Mouse (Mus musculus) heart, embryonic 12.5 days (tissue): ENCODE results near the gene Ptprb. TPM values are rescaled to one million over a fixed set of nuclear protein-coding genes. Genes with fewer than 3 reads are reported as not detected.

Experiments used
- ATAC-seq: fragments of 200-750 bp; cut with Nextera tagmentation; 2 replicates; pipeline ENCODE4 v1.8.0; 2017; ENCODE audit warnings: moderate TSS enrichment, moderate library complexity; ENCODE audit not compliant: insufficient number of reproducible peaks, low FRiP score
- H3K27ac ChIP-seq: fragments of 300-500 bp; sonication (generic); 2 replicates; pipeline ENCODE4 v1.5.1; 2016; ENCODE audit warnings: mild to moderate bottlenecking, moderate library complexity; ENCODE audit not compliant: poor library complexity, severe bottlenecking
- H3K27me3 ChIP-seq: fragments of 300-500 bp; sonication (generic); replicated peaks from 2 replicates; pipeline ENCODE4 v1.6.1; 2016; ENCODE audit warnings: mild to moderate bottlenecking, moderate library complexity
- H3K36me3 ChIP-seq: fragments of 300-500 bp; sonication (generic); 2 replicates; pipeline ENCODE4 v1.6.1; 2016; ENCODE audit warnings: mild to moderate bottlenecking, moderate library complexity
- H3K4me1 ChIP-seq: fragments of 300-500 bp; sonication (generic); replicated peaks from 2 replicates; pipeline ENCODE4 v1.6.1; 2016; ENCODE audit warnings: mild to moderate bottlenecking
- H3K4me2 ChIP-seq: fragments of 300-500 bp; sonication (generic); 2 replicates; pipeline ENCODE4 v1.6.1; 2016; ENCODE audit warnings: mild to moderate bottlenecking, moderate library complexity
- H3K4me3 ChIP-seq: fragments of 300-500 bp; sonication (generic); 2 replicates; pipeline ENCODE4 v1.5.1; 2016; ENCODE audit warnings: mild to moderate bottlenecking
- H3K9ac ChIP-seq: fragments of 300-500 bp; sonication (generic); 2 replicates; pipeline ENCODE4 v1.6.1; 2016; ENCODE audit warnings: mild to moderate bottlenecking, moderate library complexity
- H3K9me3 ChIP-seq: fragments of 300-500 bp; sonication (generic); replicated peaks from 2 replicates; pipeline ENCODE4 v1.6.1; 2016; ENCODE audit warnings: mild to moderate bottlenecking, moderate library complexity
- WGBS: fragments of 180-500 bp; shearing (Covaris S2); methylation state at CpG from one replicate; pipeline ENCODE4 v1.1.7; 2016; 5-methylcytosine and 5-hydroxymethylcytosine counted together
- polyA plus RNA-seq: library from polyadenylated mRNA; unstranded; fragments of >200 nt; fragmentation: Nextera tagmentation; extraction: Ambion mirVana; gene quantifications from 2 replicates; pipeline ENCODE4 v1.2.1, GENCODE M21; 2016

The Ptprb gene
- polyA plus RNA-seq, 1 experiment from 2014 or later = 11.1 TPM

DNA sequence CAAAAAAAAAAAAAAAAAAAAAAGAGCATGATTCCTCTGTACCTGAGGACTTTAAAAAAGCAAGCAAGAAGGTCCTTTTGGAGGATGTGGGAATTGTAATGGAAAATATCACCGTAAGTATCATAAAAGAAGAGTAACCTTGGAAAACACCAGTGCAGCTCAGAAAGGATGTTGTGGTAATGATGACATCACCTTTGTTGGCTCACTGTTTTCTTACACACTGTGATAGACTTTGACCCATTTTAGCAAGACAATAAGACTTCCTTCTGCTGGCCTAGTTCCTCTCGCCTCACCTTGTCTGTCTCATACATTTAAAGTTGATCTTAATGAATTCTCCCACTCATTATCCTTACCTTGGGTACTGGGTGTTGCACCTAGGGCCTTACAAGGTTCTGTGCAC, 147.2 kb downstream of the Ptprb start:
- 68% methylated on average over 2 of the region's 2 CpGs for WGBS
- ATAC-seq = no peak
- Histone ChIP-seq H3K27ac (no peak overlapping the region), H3K4me1 (no peaks in the 10 kb centered on the region), H3K4me2 (no peak overlapping the region), H3K4me3 (no peak overlapping the region), H3K27me3 (no peaks in the 10 kb centered on the region), H3K9ac (no peak overlapping the region), H3K36me3 (peaks cover 3% of the 10 kb centered on the region), H3K9me3 (peaks cover 16% of the 10 kb centered on the region)

DNA sequence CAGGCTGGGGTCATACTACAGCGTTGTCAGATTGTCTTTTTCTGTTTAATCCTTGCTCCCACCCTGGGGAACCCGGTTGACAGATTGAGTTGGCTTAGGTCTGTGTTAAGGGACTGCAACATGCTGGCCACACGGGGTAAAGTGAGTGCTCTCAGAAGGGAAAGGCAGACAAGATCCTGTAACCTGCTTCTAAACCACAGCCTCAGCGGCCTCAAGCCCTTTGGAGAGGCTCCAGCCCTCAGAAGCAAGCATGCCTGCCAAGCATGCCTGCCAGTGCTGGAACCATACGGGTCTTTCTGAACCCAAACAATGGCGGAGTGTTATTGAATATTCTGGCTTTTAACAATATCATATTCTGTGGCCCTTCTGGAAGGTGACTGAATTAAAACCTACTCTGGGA, 149.6 kb downstream of the Ptprb start:
- H3K4me3 ChIP-seq = no peak overlapping the region
- H3K27ac ChIP-seq = no peak overlapping the region
- peaks cover 22% of the 10 kb centered on the region for H3K9me3 ChIP-seq
- H3K4me1 ChIP-seq = no peaks in the 10 kb centered on the region
- peaks cover 12% of the 10 kb centered on the region for H3K36me3 ChIP-seq
- no peak overlapping the region for H3K9ac ChIP-seq
- no peak for ATAC-seq
- no peak overlapping the region for H3K4me2 ChIP-seq
- 83% methylated on average over 6 of the region's 6 CpGs for WGBS
- H3K27me3 ChIP-seq = no peaks in the 10 kb centered on the region

DNA sequence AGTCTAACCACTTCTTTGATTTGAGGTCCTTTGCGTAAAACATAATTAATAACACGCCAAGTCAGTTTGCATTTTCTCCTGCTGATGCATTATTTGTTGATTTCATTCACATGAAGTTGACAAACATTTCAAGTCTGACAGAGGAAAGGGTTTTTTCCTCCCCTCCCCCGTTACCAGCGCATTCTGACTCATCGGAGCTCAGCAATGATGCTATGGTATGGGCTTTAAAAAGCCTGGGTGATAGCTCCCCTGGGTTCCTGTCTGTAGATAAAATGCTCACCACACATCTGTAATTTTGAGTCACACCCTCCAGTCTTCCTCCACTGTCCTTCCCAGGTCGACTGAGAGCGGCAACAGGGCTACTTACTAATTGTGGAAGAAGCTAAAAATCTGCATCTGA, 150.9 kb downstream of the Ptprb start:
- Histone ChIP-seq H3K27me3 (no peaks in the 10 kb centered on the region), H3K9me3 (peaks cover 22% of the 10 kb centered on the region), H3K9ac (no peak overlapping the region), H3K4me1 (no peaks in the 10 kb centered on the region), H3K27ac (no peak overlapping the region), H3K4me2 (no peak overlapping the region), H3K36me3 (peaks cover 12% of the 10 kb centered on the region), H3K4me3 (no peak overlapping the region)
- ATAC-seq = no peak
- WGBS = 72% methylated on average over 7 of the region's 7 CpGs

DNA sequence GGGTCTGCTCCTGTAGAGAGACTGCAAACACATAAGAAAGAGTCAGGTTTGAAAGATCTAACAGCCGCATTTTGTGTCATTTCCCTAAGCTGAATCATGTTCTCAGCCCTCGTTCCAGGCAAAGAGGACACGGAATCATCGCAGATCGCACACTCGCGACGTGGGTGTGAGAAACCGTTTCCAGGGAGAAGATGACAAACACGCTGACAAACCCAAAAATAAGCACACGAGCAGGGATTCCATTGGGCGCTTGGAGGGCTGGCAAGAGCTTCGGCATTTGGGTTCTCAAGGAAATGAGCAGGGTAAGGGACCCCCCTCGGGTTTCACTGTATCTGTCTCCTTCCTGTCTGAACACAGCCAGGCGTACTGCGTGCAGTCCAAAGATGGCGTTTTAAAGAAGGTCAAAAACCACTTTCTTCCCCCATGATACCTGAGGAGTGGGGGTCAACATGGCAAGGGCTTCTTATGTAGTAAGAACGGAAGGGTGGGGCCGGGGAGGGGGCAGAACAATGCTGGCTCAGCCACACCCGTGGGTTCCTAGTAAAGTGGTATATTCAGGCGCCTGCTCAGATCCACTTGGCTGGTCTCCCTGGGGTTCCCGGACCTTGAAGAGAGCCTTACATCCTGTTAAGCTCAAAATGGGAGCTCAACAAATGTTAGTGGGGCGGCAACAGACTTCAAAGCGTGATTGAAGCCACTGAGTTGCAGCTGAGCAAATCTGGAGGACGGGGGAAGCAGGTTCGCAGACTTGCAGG, 152.9 kb downstream of the Ptprb start:
- Histone ChIP-seq H3K27me3 (no peaks in the 10 kb centered on the region), H3K27ac (no peak overlapping the region), H3K4me1 (no peaks in the 10 kb centered on the region), H3K9me3 (peaks cover 13% of the 10 kb centered on the region), H3K36me3 (peaks cover 12% of the 10 kb centered on the region), H3K4me2 (no peak overlapping the region), H3K9ac (no peak overlapping the region), H3K4me3 (no peak overlapping the region)
- no peak for ATAC-seq
- 90% methylated on average over 26 of the region's 26 CpGs for WGBS

DNA sequence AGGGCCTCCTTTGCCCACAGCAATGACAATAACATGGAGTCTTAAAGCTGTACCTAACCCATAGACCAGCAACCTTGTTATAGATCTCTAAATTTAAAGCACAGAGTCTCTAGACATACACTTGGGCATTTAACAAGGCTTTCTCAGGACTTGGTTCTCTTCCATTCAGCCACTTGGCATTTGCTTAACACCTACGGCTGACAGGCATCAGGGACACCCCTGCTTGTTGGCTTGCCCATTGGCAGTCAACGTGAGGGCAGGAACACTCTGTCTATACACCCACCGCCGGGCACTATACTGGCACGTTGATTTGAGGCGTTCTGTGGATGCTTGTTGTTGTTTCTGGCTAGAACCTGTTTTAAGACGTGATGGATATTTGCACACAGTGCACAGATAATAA, 157.1 kb downstream of the Ptprb start:
- H3K4me2 ChIP-seq = no peak overlapping the region
- no peak overlapping the region for H3K9ac ChIP-seq
- 75% methylated on average over 7 of the region's 7 CpGs for WGBS
- H3K27ac ChIP-seq = no peak overlapping the region
- no peaks in the 10 kb centered on the region for H3K4me1 ChIP-seq
- no peak for ATAC-seq
- no peak overlapping the region for H3K4me3 ChIP-seq
- peaks cover 10% of the 10 kb centered on the region for H3K36me3 ChIP-seq
- H3K9me3 ChIP-seq = peaks cover 9% of the 10 kb centered on the region
- H3K27me3 ChIP-seq = no peaks in the 10 kb centered on the region

DNA sequence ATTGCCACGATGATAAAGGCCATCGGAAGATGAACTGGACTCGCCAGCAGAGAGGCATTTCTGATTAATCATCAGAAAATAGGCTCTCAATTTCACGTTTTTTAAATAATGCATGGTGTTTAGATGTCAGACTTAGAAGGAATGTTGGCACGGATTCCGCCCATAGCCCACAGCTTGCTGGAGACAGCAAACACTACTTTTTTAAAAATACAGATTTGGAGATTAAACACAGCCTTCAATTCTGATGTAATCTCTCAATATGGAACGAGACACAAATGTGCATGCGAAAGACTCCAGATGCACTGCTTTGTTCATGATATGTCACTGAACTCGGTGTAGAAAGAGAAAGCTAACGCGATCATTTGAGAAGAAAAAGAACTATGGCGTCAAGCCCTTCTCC, 160.1 kb downstream of the Ptprb start:
- no peak for ATAC-seq
- Histone ChIP-seq H3K4me1 (no peaks in the 10 kb centered on the region), H3K27me3 (no peaks in the 10 kb centered on the region), H3K36me3 (peaks cover 8% of the 10 kb centered on the region), H3K9me3 (peaks cover 21% of the 10 kb centered on the region), H3K9ac (no peak overlapping the region), H3K4me3 (no peak overlapping the region), H3K27ac (no peak overlapping the region), H3K4me2 (no peak overlapping the region)
- WGBS = 87% methylated on average over 12 of the region's 12 CpGs

Other genes starting within 250 kb of the Ptprb start
- gene 4933416C03Rik, start 161.6 kb upstream of the Ptprb start, polyA plus RNA-seq = not detected in 2 replicates
- 6.3 and 7.5 TPM in 2 replicates for gene Kcnmb4, start 198.4 kb downstream of the Ptprb start, polyA plus RNA-seq